Mouse (Mus musculus): ENCODE measurements at regions not wholly inside any gene's neighbourhood (a gene's known extent, or its start where the extent isn't known, plus 50 kb on each side); places are given as distances from the start of the nearest gene placed in this dataset.

DNA sequence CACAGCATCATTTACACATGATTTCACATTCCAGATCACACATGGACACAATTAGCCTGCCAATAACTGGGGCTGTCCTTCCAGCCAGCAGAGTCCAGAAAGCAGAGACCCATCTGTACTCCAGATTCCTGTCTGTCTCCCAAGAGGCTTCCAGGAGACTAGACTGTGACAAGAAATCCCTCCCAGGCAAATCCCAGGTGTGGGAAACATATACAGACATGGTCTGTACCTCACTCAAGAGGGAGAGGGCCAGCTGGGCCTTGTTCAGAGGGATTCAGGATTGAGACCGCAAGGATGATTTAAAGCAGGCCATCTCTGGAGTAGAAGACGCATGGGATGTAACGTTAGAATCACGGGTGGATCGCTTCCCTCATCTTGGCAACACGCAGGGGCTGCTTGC is 182.7 kb upstream of the Prr30 start:
- DNase-seq: peak; percentile 35
- intact Hi-C loops (cut with DNase I): no loop called here
- no peak overlapping the region for H3K27ac ChIP-seq
- no peak overlapping the region for H3K4me3 ChIP-seq
- no peak for TF ChIP-seq CTCF (IDR thresholded peaks at IDR 0.05)

DNA sequence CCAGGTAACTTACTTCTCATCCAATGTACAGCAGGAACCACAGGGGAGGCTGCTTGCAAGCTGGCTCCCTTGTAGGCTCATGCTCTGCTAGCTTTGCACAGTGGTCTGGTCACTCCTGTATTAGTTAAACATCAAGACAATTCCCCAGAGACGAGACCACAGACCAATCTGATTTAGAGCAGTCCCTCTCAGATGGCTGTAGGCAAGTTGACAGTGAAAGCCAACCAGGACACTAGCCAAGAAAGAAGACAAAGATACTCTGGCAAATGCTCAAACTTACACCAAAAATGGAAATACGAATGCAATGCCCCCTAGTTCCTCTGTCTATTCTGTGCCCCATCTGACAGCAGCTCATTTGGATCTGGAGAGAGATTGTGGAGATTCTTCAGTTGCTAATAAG is 181.8 kb upstream of the Prr30 start:
- no peak for TF ChIP-seq CTCF (IDR thresholded peaks at IDR 0.05)
- intact Hi-C loops (cut with DNase I): no loop called here
- no peak for DNase-seq
- Histone ChIP-seq H3K27ac (no peak overlapping the region), H3K4me3 (no peak overlapping the region)

DNA sequence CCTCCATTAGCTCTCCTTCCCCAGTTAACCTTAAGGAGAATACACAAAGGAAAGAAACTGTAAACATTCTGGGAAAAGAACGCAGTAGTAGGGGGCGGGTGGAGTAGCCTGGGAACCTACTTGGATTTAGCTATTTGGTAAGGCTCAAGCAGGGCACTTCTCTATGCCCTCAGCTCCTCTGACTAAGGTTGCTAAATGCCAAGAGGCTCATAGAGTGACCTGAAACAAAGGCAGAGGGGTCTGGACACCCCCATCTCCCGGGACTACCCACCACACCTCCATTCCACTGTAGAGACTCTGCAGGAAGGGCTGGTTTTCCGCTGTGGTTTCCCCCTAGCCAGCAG is 179.5 kb upstream of the Prr30 start:
- Histone ChIP-seq H3K27ac (no peak overlapping the region), H3K4me3 (no peak overlapping the region)
- TF ChIP-seq CTCF (IDR thresholded peaks at IDR 0.05): no peak
- intact Hi-C loops (cut with DNase I): loop anchor here (10.0 kb wide), 1 partner anchor 1445 kb away; no protein-coding TSS in a partner anchor
- DNase-seq: no peak

DNA sequence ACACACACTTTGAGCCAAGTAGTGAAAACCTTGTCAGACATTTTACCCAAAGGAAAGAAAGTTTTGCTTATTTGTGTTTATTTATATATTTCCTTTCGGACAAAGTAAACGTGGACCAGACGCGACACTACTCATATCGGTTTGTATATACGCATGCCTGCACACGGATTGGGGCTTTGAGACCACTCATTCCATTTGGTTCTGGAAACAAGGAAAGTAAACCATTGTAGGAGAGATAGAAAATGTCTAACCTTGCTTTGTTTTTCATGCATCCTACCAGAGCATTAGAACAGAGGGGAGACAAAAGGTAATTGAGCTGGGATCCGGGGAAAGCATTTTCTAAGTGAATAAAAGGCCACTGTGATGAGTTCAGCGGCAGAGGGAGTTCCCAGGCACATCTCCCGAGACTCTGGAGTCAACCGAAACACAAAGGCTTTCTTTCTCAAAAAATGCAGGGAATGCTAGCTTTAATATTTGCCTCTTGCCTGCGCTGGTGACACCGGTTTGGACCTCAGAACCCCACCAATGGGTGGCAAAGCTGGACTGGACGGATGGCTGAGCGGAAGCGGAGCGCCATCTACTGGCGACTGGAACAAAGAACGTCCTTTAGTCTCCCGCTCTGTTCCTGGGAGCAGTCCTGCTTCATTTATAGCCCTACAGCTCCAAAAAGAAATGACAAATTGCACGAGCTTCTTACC is 179.0 kb upstream of the Prr30 start:
- no peak overlapping the region for H3K27ac ChIP-seq
- peak overlapping the region; percentile 26; the same call in 1 of the 2 replicates for H3K4me3 ChIP-seq
- DNase-seq: peak; percentile 70
- TF ChIP-seq CTCF (IDR thresholded peaks at IDR 0.05): peak; percentile 94
- intact Hi-C loops (cut with DNase I): loop anchor here (10.0 kb wide), 1 partner anchor 1444 kb away; no protein-coding TSS in a partner anchor

DNA sequence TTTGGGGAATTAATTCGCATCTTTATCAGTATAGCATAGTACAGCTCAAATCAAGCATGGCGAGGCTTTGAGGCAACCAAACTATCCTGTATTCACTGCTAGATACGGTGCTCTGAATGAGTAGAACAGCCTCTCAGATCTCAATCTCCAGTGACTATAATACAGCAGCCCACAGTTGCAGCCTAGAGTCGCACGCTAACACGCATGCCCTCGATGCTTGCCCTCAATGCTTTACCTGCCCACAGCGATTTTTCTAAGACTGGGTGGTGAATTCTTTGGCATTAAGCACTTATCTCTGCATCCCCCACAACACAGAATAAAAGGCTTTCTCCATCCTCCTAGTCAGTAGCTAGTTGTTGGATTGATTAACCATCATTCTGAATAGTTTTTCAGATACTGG is 178.4 kb upstream of the Prr30 start:
- TF ChIP-seq CTCF (IDR thresholded peaks at IDR 0.05): no peak
- Histone ChIP-seq H3K27ac (no peak overlapping the region), H3K4me3 (no peak overlapping the region)
- DNase-seq: no peak
- intact Hi-C loops (cut with DNase I): loop anchor here (10.0 kb wide), 1 partner anchor 1444 kb away; no protein-coding TSS in a partner anchor

DNA sequence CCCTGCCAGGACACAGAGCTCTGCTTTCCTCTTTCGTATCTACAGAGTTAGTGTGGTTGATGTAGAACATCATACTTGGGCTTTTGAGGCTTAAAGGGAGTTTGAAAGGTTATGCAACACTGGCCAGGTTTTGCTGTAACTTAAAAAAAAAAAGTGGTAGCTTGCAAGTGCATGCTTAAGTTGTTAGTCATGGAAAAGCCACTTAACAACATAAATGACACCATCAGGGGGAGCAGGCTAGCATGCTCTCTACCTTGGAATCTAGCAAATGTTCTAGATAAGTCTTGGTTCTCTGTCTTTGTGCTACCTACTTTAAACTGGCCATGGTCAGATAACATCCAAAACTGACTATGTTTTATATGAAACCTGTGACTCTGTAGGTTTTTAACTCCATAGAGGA is 176.6 kb upstream of the Prr30 start:
- intact Hi-C loops (cut with DNase I): loop anchor here (10.0 kb wide), 1 partner anchor 1442 kb away; no protein-coding TSS in a partner anchor
- no peak for DNase-seq
- no peak overlapping the region for H3K4me3 ChIP-seq
- H3K27ac ChIP-seq: no peak overlapping the region
- no peak for TF ChIP-seq CTCF (IDR thresholded peaks at IDR 0.05)

DNA sequence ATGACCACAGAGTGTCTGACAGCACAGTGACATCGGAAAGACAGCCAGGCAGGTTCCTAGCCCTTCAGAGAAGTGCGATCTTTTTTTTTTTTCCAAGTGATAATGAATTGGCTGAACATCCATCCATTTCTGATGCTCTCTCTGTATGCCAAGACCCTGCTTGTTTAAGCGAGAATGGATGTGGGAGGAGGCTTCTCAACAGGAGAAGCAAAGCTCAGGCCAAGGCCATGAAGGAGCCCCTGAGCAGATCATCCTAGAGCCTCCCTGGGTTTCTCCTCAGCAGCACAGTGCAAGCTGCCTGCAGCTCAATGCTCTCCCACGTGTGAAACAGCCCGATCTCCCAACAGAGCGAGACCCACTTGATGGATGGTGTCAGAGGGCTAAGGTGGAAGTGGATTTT is 175.7 kb upstream of the Prr30 start:
- no peak for TF ChIP-seq CTCF (IDR thresholded peaks at IDR 0.05)
- intact Hi-C loops (cut with DNase I): loop anchor here (10.0 kb wide), 1 partner anchor 1441 kb away; no protein-coding TSS in a partner anchor
- Histone ChIP-seq H3K27ac (no peak overlapping the region), H3K4me3 (no peak overlapping the region)
- DNase-seq: no peak

DNA sequence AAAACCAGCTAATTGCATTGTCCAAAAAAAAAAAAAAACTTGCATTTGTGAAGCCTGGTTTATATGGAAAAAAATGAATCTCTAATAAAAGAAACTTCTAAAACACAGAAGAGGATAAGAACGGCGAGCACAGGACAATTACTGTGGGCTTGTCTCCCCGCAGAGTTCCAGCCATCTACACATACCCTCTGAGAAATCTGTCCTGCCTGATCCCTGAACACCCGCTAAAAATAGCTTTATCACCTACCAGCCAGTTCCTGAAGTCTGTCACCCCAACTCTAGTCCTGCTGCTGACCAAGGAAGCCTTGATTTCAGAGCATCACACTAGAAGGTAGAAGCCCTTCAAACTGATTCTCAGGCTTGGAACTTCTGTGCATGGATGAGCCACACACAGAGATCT is 173.7 kb upstream of the Prr30 start:
- Histone ChIP-seq H3K4me3 (no peak overlapping the region), H3K27ac (no peak overlapping the region)
- no peak for TF ChIP-seq CTCF (IDR thresholded peaks at IDR 0.05)
- no peak for DNase-seq
- intact Hi-C loops (cut with DNase I): loop anchor here (10.0 kb wide), 1 partner anchor 1439 kb away; no protein-coding TSS in a partner anchor

DNA sequence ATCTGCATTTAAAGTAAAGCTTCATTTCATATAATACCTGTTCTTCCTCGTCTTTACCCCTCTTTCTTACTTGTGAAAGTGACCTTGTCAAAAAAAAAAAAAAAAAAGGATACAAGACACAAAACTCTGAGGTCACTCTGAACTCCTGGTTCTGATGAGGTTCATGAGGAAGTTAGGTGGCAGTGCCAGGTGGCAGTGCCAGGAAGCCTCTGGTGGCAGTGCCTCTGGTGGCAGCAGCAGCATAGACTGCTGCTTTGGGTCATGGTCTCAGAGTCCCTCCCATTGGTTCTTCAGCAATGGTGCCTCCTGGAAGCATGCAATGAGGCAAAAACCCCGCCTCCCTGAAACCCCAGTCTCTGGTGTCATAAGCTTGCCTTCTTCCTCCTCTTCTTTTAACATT is 159.7 kb upstream of the Prr30 start:
- Histone ChIP-seq H3K4me3 (no peak overlapping the region), H3K27ac (no peak overlapping the region)
- intact Hi-C loops (cut with DNase I): no loop called here
- no peak for TF ChIP-seq CTCF (IDR thresholded peaks at IDR 0.05)
- DNase-seq: no peak

DNA sequence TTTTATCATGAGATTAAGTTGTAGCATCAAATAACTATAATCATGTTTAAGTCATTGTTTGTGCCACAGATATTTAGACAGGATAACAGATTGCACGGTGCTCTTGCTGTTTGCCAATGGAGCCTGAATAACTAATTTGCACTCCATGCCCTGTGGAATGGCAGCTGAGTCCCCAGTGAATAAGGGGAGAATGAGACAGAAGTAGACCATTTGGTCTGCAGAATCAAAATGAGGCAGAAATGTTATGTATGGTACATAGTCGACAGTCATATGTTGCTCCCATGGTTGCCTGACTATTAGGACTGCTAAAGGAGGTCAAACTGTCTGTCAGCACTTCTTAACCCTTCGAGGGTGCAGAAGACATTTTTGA is 152.9 kb upstream of the Prr30 start:
- no peak for DNase-seq
- intact Hi-C loops (cut with DNase I): no loop called here
- Histone ChIP-seq H3K27ac (no peak overlapping the region), H3K4me3 (no peak overlapping the region)
- TF ChIP-seq CTCF (IDR thresholded peaks at IDR 0.05): no peak

DNA sequence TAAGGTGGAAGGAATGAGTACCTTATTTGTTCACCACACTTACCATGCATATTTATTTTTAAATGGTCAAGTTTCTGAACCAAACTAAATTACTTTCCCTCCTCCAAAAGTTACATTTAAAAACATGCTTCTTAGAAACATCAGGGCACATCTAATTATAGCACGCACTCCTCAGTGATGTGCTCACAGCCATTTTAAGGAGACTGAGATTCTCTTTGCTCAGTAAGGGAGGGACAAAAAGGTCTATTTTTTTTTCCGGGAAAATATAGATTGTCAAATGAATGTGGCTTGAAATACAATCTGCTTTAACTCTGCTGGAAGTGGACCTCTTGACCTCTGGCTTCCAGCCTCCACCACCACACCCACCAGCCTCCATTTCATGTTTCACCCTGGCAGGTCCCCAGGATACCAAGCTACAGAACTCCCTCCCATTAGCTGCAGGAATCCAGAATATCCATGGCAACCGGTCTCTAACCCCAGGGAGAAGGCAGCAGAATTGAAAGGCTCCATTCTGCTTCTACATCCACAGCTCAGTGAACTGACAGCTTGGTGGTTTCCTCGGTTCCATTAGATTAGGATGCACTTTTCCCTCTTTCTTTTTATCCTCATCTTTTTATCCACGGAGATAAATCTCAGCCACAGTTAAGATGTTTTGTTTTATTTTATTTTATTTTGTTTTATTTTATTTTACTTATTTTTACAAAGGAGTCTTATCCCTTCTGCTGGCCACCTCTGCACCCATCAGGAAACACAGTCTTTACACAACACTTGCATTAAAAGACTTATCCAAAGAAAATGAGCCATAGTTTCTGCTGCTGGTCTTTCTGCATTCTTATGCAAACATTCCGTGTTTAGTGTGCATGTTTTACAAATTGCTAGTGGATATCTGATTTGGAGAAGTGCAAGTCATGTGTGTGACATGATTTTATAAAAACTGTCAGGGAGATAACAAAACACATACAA is 152.2 kb upstream of the Prr30 start:
- intact Hi-C loops (cut with DNase I): no loop called here
- DNase-seq: peak; percentile 46
- H3K27ac ChIP-seq: peak overlapping the region; percentile 46
- no peak overlapping the region for H3K4me3 ChIP-seq
- TF ChIP-seq CTCF (IDR thresholded peaks at IDR 0.05): no peak

DNA sequence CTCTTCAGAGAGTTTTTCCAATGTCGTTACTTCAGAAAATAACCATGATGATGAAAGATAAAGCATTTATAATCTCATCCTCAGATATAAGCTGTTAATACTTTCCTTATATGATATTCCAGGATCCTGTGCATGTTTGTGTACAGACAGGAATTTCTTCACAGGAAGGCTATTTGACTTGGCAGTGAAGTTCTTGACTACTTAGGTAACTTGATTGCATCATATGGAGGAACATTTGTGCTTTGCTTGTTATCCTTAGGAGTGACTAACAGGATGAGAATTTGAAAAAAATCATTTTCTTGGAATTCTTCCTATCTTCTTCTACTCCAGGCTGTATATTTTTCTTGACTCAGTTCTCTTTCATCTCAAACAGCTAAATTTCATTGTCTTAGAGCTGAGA is 140.2 kb upstream of the Prr30 start:
- Histone ChIP-seq H3K27ac (no peak overlapping the region), H3K4me3 (no peak overlapping the region)
- DNase-seq: no peak
- no peak for TF ChIP-seq CTCF (IDR thresholded peaks at IDR 0.05)
- intact Hi-C loops (cut with DNase I): no loop called here

DNA sequence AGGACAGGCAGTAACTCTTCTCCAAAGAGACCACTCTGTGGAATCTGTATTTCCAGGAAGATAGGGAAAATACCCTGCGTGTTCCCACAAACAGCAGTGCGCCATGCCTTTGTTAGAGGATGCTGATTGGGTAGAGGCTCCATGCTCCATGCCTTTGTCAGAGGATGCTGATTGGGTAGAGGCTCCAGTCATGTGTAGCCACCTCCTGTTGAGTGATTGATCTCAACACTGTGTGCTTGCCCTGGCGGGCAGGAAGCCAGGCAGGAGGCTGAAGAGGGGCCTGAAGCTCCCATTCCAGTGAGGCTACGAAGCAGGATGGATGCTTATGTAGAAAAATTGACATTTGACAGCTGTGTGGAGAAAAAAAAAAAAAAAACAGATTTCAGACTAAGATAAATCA is 131.9 kb upstream of the Prr30 start:
- no peak for DNase-seq
- Histone ChIP-seq H3K27ac (no peak overlapping the region), H3K4me3 (no peak overlapping the region)
- intact Hi-C loops (cut with DNase I): no loop called here
- TF ChIP-seq CTCF (IDR thresholded peaks at IDR 0.05): no peak

Measured in gastrocnemius, adult 2 months (tissue).